Mouse (Mus musculus) embryonic facial prominence, embryonic 11.5 days (tissue): ENCODE measurements around the gene Ccdc69. TPM values are rescaled to one million over a fixed set of nuclear protein-coding genes. Genes with fewer than 3 reads are reported as not detected.

Experiments
- ATAC-seq: fragments of 200-750 bp; cut with Nextera tagmentation; replicated peaks from 2 replicates; pipeline ENCODE4 v1.8.0; 2017; ENCODE audit warnings: low read depth; ENCODE audit not compliant: insufficient number of reproducible peaks, low FRiP score, low TSS enrichment
- DNase-seq: peaks from one replicate; pipeline ENCODE4 v3.0.0-alpha.2; 2015; ENCODE audit warnings: low spot score
- H3K27ac ChIP-seq: fragments of 300-500 bp; sonication (generic); replicated peaks from 2 replicates; pipeline ENCODE4 v1.5.1; 2014; ENCODE audit warnings: mild to moderate bottlenecking, low read depth, low read length, control low read depth
- H3K27me3 ChIP-seq: fragments of 300-500 bp; sonication (generic); 2 replicates; pipeline ENCODE4 v1.6.1; 2014; ENCODE audit warnings: mild to moderate bottlenecking, low read length, moderate library complexity, mixed read lengths; ENCODE audit not compliant: control insufficient read depth, insufficient read depth
- H3K36me3 ChIP-seq: fragments of 300-500 bp; sonication (generic); replicated peaks from 2 replicates; pipeline ENCODE4 v1.6.1; 2014; ENCODE audit warnings: low read depth, mild to moderate bottlenecking, low read length, moderate library complexity, mixed read lengths; ENCODE audit not compliant: control insufficient read depth, insufficient read depth
- H3K4me1 ChIP-seq: fragments of 300-500 bp; sonication (generic); 2 replicates; pipeline ENCODE4 v1.6.1; 2014; ENCODE audit warnings: low read length, mixed read lengths; ENCODE audit not compliant: control insufficient read depth, insufficient read depth
- H3K4me2 ChIP-seq: fragments of 300-500 bp; sonication (generic); 2 replicates; pipeline ENCODE4 v1.6.1; 2014; ENCODE audit warnings: low read depth, mild to moderate bottlenecking, control low read depth, low read length, moderate library complexity
- H3K4me3 ChIP-seq: fragments of 300-500 bp; sonication (generic); 2 replicates; pipeline ENCODE4 v1.5.1; 2014; ENCODE audit warnings: low read depth, low read length, control low read depth
- H3K9ac ChIP-seq: fragments of 300-500 bp; sonication (generic); replicated peaks from 2 replicates; pipeline ENCODE4 v1.6.1; 2014; ENCODE audit warnings: mild to moderate bottlenecking, control low read depth, low read length
- H3K9me3 ChIP-seq: fragments of 300-500 bp; sonication (generic); replicated peaks from 2 replicates; pipeline ENCODE4 v1.6.1; 2016; ENCODE audit warnings: mild to moderate bottlenecking, low read length, inconsistent platforms, mixed read lengths; ENCODE audit not compliant: control insufficient read depth
- WGBS: fragments of 180-500 bp; shearing (Covaris S2); extraction: QIAGEN DNeasy Blood & Tissue Kit; methylation state at CpG from one replicate; pipeline ENCODE4 v1.1.7; 2014; 5-methylcytosine and 5-hydroxymethylcytosine counted together
- polyA plus RNA-seq: library from polyadenylated mRNA; unstranded; fragments of >200 nt; fragmentation: Nextera tagmentation; extraction: Ambion mirVana; gene quantifications from 2 replicates; pipeline ENCODE4 v1.2.1, GENCODE M21; 2014

Gene Ccdc69
- polyA plus RNA-seq, 1 experiment from 2014 or later: 0.49 TPM

GRCm38 (mm10) chr11:55089892-55090291 lies 12.0 kb upstream of the Ccdc69 start:
- no peak overlapping the region for H3K4me2 ChIP-seq
- H3K4me3 ChIP-seq: no peak overlapping the region
- ATAC-seq (no peak), DNase-seq (no peak)
- no peaks in the 10 kb centered on the region for H3K4me1 ChIP-seq
- H3K9me3 ChIP-seq: no peaks in the 10 kb centered on the region
- no peaks in the 10 kb centered on the region for H3K36me3 ChIP-seq
- no peak overlapping the region for H3K9ac ChIP-seq
- WGBS: 73% methylated on average over 2 of the region's 2 CpGs
- no peak overlapping the region for H3K27ac ChIP-seq
- no peaks in the 10 kb centered on the region for H3K27me3 ChIP-seq

DNA sequence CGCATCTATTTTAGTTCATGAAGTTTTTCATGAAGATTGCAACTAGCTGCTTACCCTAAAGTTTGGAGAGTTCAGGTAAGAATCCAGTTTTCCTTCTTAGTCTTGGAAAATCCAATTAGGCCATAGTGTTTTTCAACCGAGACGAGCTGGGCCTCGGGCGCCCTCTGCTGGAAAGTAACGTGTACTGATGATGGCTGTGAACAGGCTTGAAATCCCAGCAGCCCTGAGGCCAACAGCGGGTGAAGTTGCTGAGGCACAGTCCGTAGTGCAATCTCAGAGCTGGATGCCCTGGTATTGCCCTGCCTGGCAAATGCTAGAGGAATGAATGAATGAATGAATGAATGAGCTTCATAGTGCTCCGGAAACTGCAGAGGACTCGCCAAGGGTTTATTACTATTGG lies 9.1 kb upstream of the Ccdc69 start:
- Histone ChIP-seq H3K4me1 (no peaks in the 10 kb centered on the region), H3K4me3 (no peak overlapping the region), H3K4me2 (no peak overlapping the region), H3K9ac (no peak overlapping the region), H3K36me3 (no peaks in the 10 kb centered on the region), H3K9me3 (no peaks in the 10 kb centered on the region), H3K27me3 (no peaks in the 10 kb centered on the region), H3K27ac (no peak overlapping the region)
- WGBS: 4% methylated on average over 10 of the region's 10 CpGs
- DNase-seq: peak; percentile 87
- ATAC-seq: no peak

GRCm38 (mm10) chr11:55085396-55085795 lies 7.5 kb upstream of the Ccdc69 start:
- 54% methylated on average over 5 of the region's 5 CpGs for WGBS
- no peaks in the 10 kb centered on the region for H3K36me3 ChIP-seq
- no peaks in the 10 kb centered on the region for H3K27me3 ChIP-seq
- ATAC-seq: no peak
- no peak overlapping the region for H3K9ac ChIP-seq
- no peak overlapping the region for H3K4me3 ChIP-seq
- no peak for DNase-seq
- H3K4me2 ChIP-seq: no peak overlapping the region
- no peaks in the 10 kb centered on the region for H3K9me3 ChIP-seq
- H3K4me1 ChIP-seq: no peaks in the 10 kb centered on the region
- no peak overlapping the region for H3K27ac ChIP-seq

GRCm38 (mm10) chr11:55084629-55085028 lies 6.7 kb upstream of the Ccdc69 start:
- no peak for ATAC-seq
- Histone ChIP-seq H3K27ac (no peak overlapping the region), H3K4me3 (no peak overlapping the region), H3K9me3 (no peaks in the 10 kb centered on the region), H3K4me1 (no peaks in the 10 kb centered on the region), H3K4me2 (no peak overlapping the region), H3K9ac (no peak overlapping the region), H3K27me3 (no peaks in the 10 kb centered on the region), H3K36me3 (no peaks in the 10 kb centered on the region)
- 78% methylated on average over 4 of the region's 4 CpGs for WGBS
- no peak for DNase-seq

- H3K9ac ChIP-seq: no peak overlapping the region
Measured at GRCm38 (mm10) chr11:55081206-55081605, 3.3 kb upstream of the Ccdc69 start.

GRCm38 (mm10) chr11:55079180-55079579 lies 1.2 kb upstream of the Ccdc69 start:
- 84% methylated on average over 4 of the region's 4 CpGs for WGBS

More at GRCm38 (mm10) chr11:55081206-55081605, 3.3 kb upstream of the Ccdc69 start:
- Histone ChIP-seq H3K9me3 (no peaks in the 10 kb centered on the region), H3K36me3 (no peaks in the 10 kb centered on the region), H3K4me1 (no peaks in the 10 kb centered on the region), H3K4me3 (no peak overlapping the region), H3K27me3 (no peaks in the 10 kb centered on the region), H3K4me2 (no peak overlapping the region), H3K27ac (no peak overlapping the region)
- 91% methylated on average over 9 of the region's 9 CpGs for WGBS
- ATAC-seq (no peak), DNase-seq (no peak)

GRCm38 (mm10) chr11:55078502-55078901 lies 571 bp upstream of the Ccdc69 start:
- Histone ChIP-seq H3K4me1 (no peaks in the 10 kb centered on the region), H3K36me3 (no peaks in the 10 kb centered on the region), H3K27me3 (no peaks in the 10 kb centered on the region), H3K4me3 (no peak overlapping the region), H3K4me2 (no peak overlapping the region; the same call in 1 of the 2 replicates), H3K9ac (peak overlapping the region; percentile 57), H3K27ac (no peak overlapping the region), H3K9me3 (no peaks in the 10 kb centered on the region)
- DNase-seq (no peak), ATAC-seq (no peak)
- WGBS: 54% methylated on average over 3 of the region's 3 CpGs

More at GRCm38 (mm10) chr11:55079180-55079579, 1.2 kb upstream of the Ccdc69 start:
- no peak overlapping the region for H3K4me2 ChIP-seq
- no peaks in the 10 kb centered on the region for H3K36me3 ChIP-seq
- no peaks in the 10 kb centered on the region for H3K27me3 ChIP-seq
- H3K9ac ChIP-seq: no peak overlapping the region
- no peak overlapping the region for H3K4me3 ChIP-seq
- H3K27ac ChIP-seq: no peak overlapping the region
- DNase-seq: no peak
- H3K9me3 ChIP-seq: no peaks in the 10 kb centered on the region
- no peaks in the 10 kb centered on the region for H3K4me1 ChIP-seq
- no peak for ATAC-seq

- H3K4me2 ChIP-seq: no peak overlapping the region
- ATAC-seq (no peak), DNase-seq (no peak)
- no peaks in the 10 kb centered on the region for H3K36me3 ChIP-seq
- WGBS: 81% methylated on average over 5 of the region's 5 CpGs
- H3K4me3 ChIP-seq: no peak overlapping the region
- no peaks in the 10 kb centered on the region for H3K9me3 ChIP-seq
- H3K4me1 ChIP-seq: no peaks in the 10 kb centered on the region
- H3K27ac ChIP-seq: no peak overlapping the region
- H3K9ac ChIP-seq: no peak overlapping the region
- H3K27me3 ChIP-seq: no peaks in the 10 kb centered on the region
Measured at GRCm38 (mm10) chr11:55076234-55076633, 1.7 kb downstream of the Ccdc69 start.
